Mouse (Mus musculus) layer of hippocampus, adult 2 months (tissue): ENCODE data around the gene Zfyve16. TPM values are rescaled to one million over a fixed set of nuclear protein-coding genes. Genes with fewer than 3 reads are reported as not detected.

Experiments
- DNase-seq, 2 experiments: peaks; one replicate each; pipeline ENCODE4 v3.0.0; 2022; ENCODE audit warnings: low spot score in 2 of 2
- H3K27ac ChIP-seq: fragments of 200-600 bp; 2 replicates; pipeline ENCODE4 v1.8.1; 2022
- H3K4me3 ChIP-seq: fragments of 200-600 bp; 2 replicates; pipeline ENCODE4 v1.8.1; 2022; ENCODE audit warnings: mild to moderate bottlenecking
- CTCF ChIP-seq: fragments of 200-600 bp; conservative IDR thresholded peaks from 2 replicates; pipeline ENCODE4 v1.8.1; 2022; ENCODE audit warnings: antibody characterized with exemption, mild to moderate bottlenecking, moderate library complexity
- long read RNA-seq, 2 experiments: library from polyadenylated mRNA; stranded (forward); transcript quantifications; one replicate each; pipeline ENCODE4 v2.0.0; 2021; ENCODE audit warnings: borderline mapping rate in 2 of 2
- total RNA-seq, 2 experiments: library from RNA; stranded (reverse); gene quantifications; 2 replicates each; pipeline ENCODE4 v1.2.3; 2021

The Zfyve16 gene
- 10 to 100 TPM; 16.9 to 21.0 TPM for total RNA-seq
- long read RNA-seq, experiment 1, full-length matches to known transcripts, result 4 of 6 reads
- long read RNA-seq, experiment 1, partial matches to known transcripts, result 0 of 6 reads
- long read RNA-seq, experiment 1, other reads (novel, unspliced or antisense), result 2 of 6 reads
- long read RNA-seq, experiment 2, full-length matches to known transcripts, result 3 of 8 reads
- long read RNA-seq, experiment 2, partial matches to known transcripts, result 1 of 8 reads
- long read RNA-seq, experiment 2, other reads (novel, unspliced or antisense), result 4 of 8 reads

GRCm38 (mm10) chr13:92530721-92531211, at the start of gene Zfyve16:
Zfyve16 (minus strand) TSS chr13:92530868.
- H3K27ac ChIP-seq, result peak within 1 kb of the TSS; percentile 93
- no peak for TF ChIP-seq CTCF
- H3K4me3 ChIP-seq, result peak within 1 kb of the TSS; percentile 66
- DNase-seq, result peak; percentile 94 to 98

GRCm38 (mm10) chr13:92578210-92578609, 47.5 kb upstream of the Zfyve16 start:
- DNase-seq, result no peak
- TF ChIP-seq CTCF, result no peak
- no peak overlapping the region for H3K4me3 ChIP-seq
- H3K27ac ChIP-seq, result no peak overlapping the region

GRCm38 (mm10) chr13:92576688-92577087, 46.0 kb upstream of the Zfyve16 start:
- TF ChIP-seq CTCF, result no peak
- no peak for DNase-seq
- H3K4me3 ChIP-seq, result no peak overlapping the region
- no peak overlapping the region for H3K27ac ChIP-seq

- TF ChIP-seq CTCF, result no peak
- Histone ChIP-seq H3K4me3 (no peak within 1 kb of the TSS), H3K27ac (no peak within 1 kb of the TSS)
- no peak for DNase-seq
Observed at GRCm38 (mm10) chr13:92576072-92576471, 45.4 kb upstream of the Zfyve16 start, which contains the start of gene Spz1. Spz1 (minus strand) TSS chr13:92576172.

- H3K27ac ChIP-seq, result peak overlapping the region; percentile 64; the same call in 1 of the 2 replicates
- DNase-seq, result peak in 1 of 2 experiments; percentile 54
- no peak overlapping the region for H3K4me3 ChIP-seq
- peak; percentile 54; the same call in 1 of the 2 replicates for TF ChIP-seq CTCF
Observed at GRCm38 (mm10) chr13:92559429-92559828, 28.8 kb upstream of the Zfyve16 start.

- no peak overlapping the region for H3K4me3 ChIP-seq
- no peak overlapping the region for H3K27ac ChIP-seq
- no peak for DNase-seq
- no peak for TF ChIP-seq CTCF
Observed at GRCm38 (mm10) chr13:92557229-92557628, 26.6 kb upstream of the Zfyve16 start.

GRCm38 (mm10) chr13:92556458-92557126, 25.9 kb upstream of the Zfyve16 start:
- H3K27ac ChIP-seq, result no peak overlapping the region
- no peak for DNase-seq
- H3K4me3 ChIP-seq, result no peak overlapping the region
- no peak for TF ChIP-seq CTCF

- DNase-seq, result no peak
- Histone ChIP-seq H3K4me3 (no peak overlapping the region), H3K27ac (no peak overlapping the region)
- no peak for TF ChIP-seq CTCF
Observed at GRCm38 (mm10) chr13:92547093-92547492, 16.4 kb upstream of the Zfyve16 start.

GRCm38 (mm10) chr13:92540997-92541396, 10.3 kb upstream of the Zfyve16 start:
- TF ChIP-seq CTCF, result no peak
- DNase-seq, result no peak
- Histone ChIP-seq H3K4me3 (no peak overlapping the region), H3K27ac (no peak overlapping the region)

GRCm38 (mm10) chr13:92539126-92539525, 8.5 kb upstream of the Zfyve16 start:
- DNase-seq, result no peak
- no peak for TF ChIP-seq CTCF
- no peak overlapping the region for H3K4me3 ChIP-seq

GRCm38 (mm10) chr13:92533801-92534200, 3.1 kb upstream of the Zfyve16 start:
- Histone ChIP-seq H3K4me3 (no peak overlapping the region), H3K27ac (no peak overlapping the region)
- DNase-seq, result no peak
- TF ChIP-seq CTCF, result no peak

More at GRCm38 (mm10) chr13:92539126-92539525, 8.5 kb upstream of the Zfyve16 start:
- H3K27ac ChIP-seq, result no peak overlapping the region

GRCm38 (mm10) chr13:92532216-92532615, 1.5 kb upstream of the Zfyve16 start:
- no peak for DNase-seq
- TF ChIP-seq CTCF, result no peak
- no peak overlapping the region for H3K4me3 ChIP-seq
- no peak overlapping the region for H3K27ac ChIP-seq

GRCm38 (mm10) chr13:92531237-92531636, 569 bp upstream of the Zfyve16 start:
- Histone ChIP-seq H3K4me3 (peak overlapping the region; percentile 66), H3K27ac (peak overlapping the region; percentile 93)
- no peak for TF ChIP-seq CTCF
- no peak for DNase-seq
